Mouse (Mus musculus) 416B (cell line): ENCODE measurements at regions not wholly inside any gene's neighbourhood (a gene's known extent, or its start where the extent isn't known, plus 50 kb on each side); places are given as distances from the start of the nearest gene placed in this dataset.
A peak's percentile ranks its signal among the peaks of the same experiment; 100 is the strongest.

ENCODE experiments used
- DNase-seq: peaks from one replicate; pipeline ENCODE4 v3.0.0; 2011; ENCODE audit warnings: low read depth

GRCm38 (mm10) chr12:17481687-17482086 is 62.9 kb upstream of the Odc1 start:
- DNase-seq: no peak

DNA sequence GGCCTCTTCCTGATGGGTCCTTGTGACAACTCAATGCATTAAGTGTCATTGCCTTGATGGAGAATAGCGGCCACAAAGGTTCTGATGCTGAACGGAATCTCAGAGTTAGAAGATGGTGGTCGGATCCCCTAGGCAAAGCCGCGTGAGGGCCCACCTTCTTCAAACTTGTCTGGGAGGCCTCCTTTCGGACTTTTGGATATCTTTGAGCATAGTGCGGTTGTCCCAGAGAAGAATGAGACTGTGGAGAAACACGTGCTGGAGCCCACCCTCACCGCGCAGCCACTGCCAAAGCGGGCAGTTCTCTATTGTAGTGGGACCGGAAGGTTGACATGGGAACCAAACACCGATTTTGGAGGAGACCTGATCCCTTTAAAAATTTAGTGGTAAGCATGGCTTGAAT is 62.4 kb upstream of the Odc1 start:
- no peak for DNase-seq

DNA sequence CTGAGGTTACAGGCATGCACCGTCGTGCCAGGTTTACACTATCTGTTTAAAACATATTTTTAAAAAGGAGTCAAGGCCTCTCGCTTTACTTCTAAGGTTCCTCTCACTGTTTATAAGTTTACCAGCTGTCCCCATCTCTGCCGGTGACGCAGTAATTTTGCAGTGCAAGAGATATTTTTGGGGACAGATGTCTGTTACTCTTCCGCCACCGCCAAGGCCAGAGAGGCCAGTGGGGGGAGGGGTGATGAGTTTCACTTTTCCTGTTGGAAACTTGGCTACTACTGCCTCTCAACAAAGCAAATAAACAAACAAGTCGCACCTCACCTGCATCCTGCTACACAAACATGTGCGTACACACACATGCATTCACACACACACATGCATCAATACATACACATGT is 60.1 kb upstream of the Odc1 start:
- DNase-seq: no peak

DNA sequence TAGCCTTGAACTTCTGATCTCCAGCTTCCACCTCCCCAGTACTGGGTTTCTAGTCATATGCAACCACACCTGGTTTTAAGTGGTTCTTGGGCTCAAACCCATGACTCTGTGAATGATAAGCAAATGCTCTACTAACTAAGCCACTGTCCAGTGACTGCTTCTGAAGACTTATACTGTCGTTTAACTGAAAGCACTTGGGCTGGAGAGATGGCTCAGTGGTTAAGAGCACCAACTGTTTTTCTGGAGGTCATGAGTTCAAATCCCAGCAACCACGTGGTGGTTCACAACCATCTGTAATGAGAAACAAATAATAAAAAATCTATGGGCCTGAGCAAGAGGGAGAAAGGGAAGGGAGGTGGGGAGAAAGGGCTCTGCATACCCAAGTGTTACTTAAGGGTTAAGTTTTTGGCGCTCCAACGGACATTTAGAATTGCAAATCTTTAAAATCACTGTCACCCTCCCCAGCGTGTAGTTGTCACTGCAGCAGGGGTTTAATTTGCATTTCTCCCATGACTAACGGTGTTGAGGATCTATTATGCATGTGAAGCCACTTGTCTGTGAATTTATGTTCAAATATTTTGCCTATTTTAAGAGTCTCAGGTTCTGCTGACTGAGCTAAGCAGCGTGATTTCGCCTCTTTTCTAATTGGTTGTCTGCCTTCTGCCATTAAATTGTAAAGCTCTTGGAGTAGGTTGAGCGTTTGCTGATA is 58.4 kb upstream of the Odc1 start:
- DNase-seq: no peak

- peak; percentile 13 for DNase-seq
Observed at GRCm38 (mm10) chr12:17487336-17487735, 57.3 kb upstream of the Odc1 start.

DNA sequence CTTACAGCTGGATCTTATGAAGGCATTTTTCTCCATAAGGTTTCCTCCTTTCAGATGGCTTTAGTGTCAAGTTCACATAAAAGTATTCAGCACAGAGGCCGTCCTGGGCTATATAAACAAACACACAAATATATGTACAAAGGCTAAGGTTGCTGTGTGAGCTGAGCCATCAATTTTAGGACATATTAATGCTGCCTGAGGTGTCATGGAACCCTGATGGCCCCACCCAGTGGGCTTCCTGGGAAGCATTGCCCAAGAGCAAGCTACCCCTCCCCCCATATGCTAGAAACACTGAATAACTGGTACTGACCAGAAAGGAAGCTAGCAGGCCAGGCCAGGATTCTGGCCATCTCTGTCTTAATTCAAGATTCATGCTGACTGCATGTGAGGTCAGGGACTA is 56.4 kb upstream of the Odc1 start:
- DNase-seq: no peak

- no peak for DNase-seq
Observed at GRCm38 (mm10) chr12:17489971-17490370, 54.6 kb upstream of the Odc1 start.

- DNase-seq: no peak
Observed at GRCm38 (mm10) chr12:17492574-17492973, 52.0 kb upstream of the Odc1 start.

DNA sequence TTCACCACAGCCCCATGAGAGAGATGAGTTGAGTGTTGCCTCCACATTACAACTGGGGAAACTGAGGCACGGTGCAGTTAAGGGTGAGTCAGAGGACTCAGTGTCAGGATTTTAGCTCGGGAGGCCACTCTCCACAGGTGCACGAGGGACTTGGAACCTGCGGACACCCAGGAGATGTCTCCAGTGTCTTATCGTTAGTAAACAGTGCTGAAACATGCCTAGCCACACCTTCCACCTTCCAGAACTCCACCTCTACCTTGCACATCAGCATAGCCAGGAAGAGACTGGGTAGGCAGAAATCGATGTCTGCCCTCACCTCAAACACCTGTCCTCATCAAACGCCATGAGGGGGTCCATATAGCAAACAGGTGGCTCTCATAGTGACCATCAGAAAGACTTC is 51.5 kb upstream of the Odc1 start:
- DNase-seq: no peak

DNA sequence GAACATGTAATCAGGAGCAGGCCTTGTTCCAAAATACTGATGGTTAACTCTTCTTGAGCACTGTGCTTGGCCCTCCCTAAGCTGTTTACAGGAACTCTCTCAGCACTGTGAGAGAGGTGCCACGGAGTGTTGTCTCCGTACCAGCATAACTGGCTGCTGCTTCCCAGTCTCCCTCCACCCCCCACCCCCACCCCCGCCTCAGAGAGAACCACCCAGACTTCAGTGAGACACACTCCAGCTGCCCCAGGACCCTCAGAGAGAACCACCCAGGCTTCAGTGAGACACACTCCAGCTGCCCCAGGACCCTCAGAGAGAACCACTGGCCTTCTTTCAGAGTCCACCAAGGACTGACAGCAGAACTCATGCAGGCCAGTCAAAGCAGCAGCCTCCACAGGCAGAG is 50.8 kb upstream of the Odc1 start:
- DNase-seq: no peak
